In the genomic region with DNA sequence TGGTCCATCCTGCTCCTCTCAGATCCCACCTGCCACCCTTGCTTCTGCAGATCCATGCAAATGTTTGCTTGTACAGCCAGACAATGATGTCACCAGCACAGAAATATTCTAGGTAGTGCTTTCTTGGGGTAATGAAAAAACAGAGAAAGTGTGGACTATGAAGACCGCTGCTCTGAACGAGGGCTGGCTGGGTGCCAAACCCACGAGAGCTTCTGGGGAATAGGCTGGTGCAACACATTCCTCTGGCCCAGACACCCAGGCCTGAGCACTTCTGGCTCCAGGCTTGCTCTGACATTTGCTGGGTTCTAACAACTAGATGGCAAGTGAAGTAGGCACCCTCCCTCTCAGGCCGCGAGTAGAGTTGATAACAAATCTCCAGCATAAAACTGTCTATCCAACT, we compare ENCODE assay signal across 9 mouse cellular contexts. TPM values are rescaled to one million over a fixed set of nuclear protein-coding genes. Genes with fewer than 3 reads are reported as not detected.
DNase-seq lines count a peak whose midpoint lies in the region; ATAC-seq lines count a peak whose summit lies in the region.
"Had no signal": no experiment of that assay in that cellular context is flagged by ENCODE, and none has a peak within 500 bp of the region (broad histone marks: within the 10 kb centered on the region; RNA-seq: fewer than 3 reads in every experiment).

No protein-coding gene starts in this region.

- H3K27ac ChIP-seq in kidney, embryonic 14.5 days (ENCODE audit: low read depth, low read length) = no peak overlapping the region
- H3K27ac ChIP-seq: hindbrain, embryonic 15.5 days had no signal

- no peaks in the 10 kb centered on the region for H3K27me3 ChIP-seq in kidney, embryonic 14.5 days (ENCODE audit: control insufficient read depth, insufficient read depth, low read length)
- H3K27me3 ChIP-seq: hindbrain, embryonic 15.5 days had no signal

- peaks cover 48% of the 10 kb centered on the region for H3K4me1 ChIP-seq in kidney, embryonic 14.5 days (ENCODE audit: control insufficient read depth, insufficient read depth, low read length)

- H3K36me3 ChIP-seq in kidney, embryonic 14.5 days (ENCODE audit: control insufficient read depth, insufficient read depth, low read length) = no peaks in the 10 kb centered on the region
- H3K36me3 ChIP-seq: hindbrain, embryonic 15.5 days had no signal

- H3K9me3 ChIP-seq in kidney, embryonic 14.5 days (ENCODE audit: control insufficient read depth, low read length) = no peaks in the 10 kb centered on the region
- H3K9me3 ChIP-seq: hindbrain, embryonic 15.5 days had no signal

- 26% methylated on average over 5 of the region's 5 CpGs for WGBS in kidney, embryonic 14.5 days

- peak; percentile 71 for DNase-seq in kidney, adult 11 months
- peak; percentile 78 for DNase-seq in MN1 (ENCODE audit: low spot score)
- peak; percentile 48 for DNase-seq in cerebellum, adult 8-10 months
- DNase-seq in heart, adult 9 months (ENCODE audit: low spot score in 2 of 2) = peak; percentile 36 to 68
- DNase-seq in kidney, postnatal 14 days = peak; percentile 87

- H3K9ac ChIP-seq in kidney, embryonic 14.5 days (ENCODE audit: low read depth, low read length) = no peak overlapping the region
- H3K9ac ChIP-seq: hindbrain, embryonic 15.5 days had no signal

- no peak for ATAC-seq in kidney, embryonic 14.5 days (ENCODE audit: low FRiP score, low TSS enrichment)
- ATAC-seq in megakaryocyte-erythroid progenitor cell, adult 5-6 weeks (replicated peaks; ENCODE audit: low FRiP score, low TSS enrichment, poor library complexity, severe bottlenecking) = peak; percentile 30
- no peak for ATAC-seq in erythroblast, adult 5-6 weeks (replicated peaks; ENCODE audit: low FRiP score, poor library complexity, severe bottlenecking)

- H3K4me2 ChIP-seq in kidney, embryonic 14.5 days (replicated peaks; ENCODE audit: low read depth, low read length) = no peak overlapping the region
- H3K4me2 ChIP-seq: hindbrain, embryonic 15.5 days had no signal

- H3K4me3 ChIP-seq in kidney, embryonic 14.5 days (ENCODE audit: low read length) = no peak overlapping the region
- H3K4me3 ChIP-seq: hindbrain, embryonic 15.5 days had no signal

RNA-seq across cellular contexts. Expression of a gene that starts 11.6 kb away (rescaled TPM):
- 80.6 and 105 TPM in 2 replicates for polyA plus RNA-seq in kidney, embryonic 14.5 days (2014; fragmentation: Nextera tagmentation; extraction: Ambion mirVana)
- 105 and 126 TPM in 2 replicates for total RNA-seq in megakaryocyte-erythroid progenitor cell, adult 5-6 weeks (2014; fragmentation: Nextera tagmentation)
- total RNA-seq in megakaryocyte-erythroid progenitor cell, adult 5-6 weeks (2017) = 97.0 and 146 TPM in 2 replicates
- total RNA-seq in erythroblast, adult 5-6 weeks (2015; ENCODE audit: low replicate concordance) = 17.7 and 47.6 TPM in 2 replicates
- 46.4 and 57.3 TPM in 2 replicates for total RNA-seq in erythroblast, adult 5-6 weeks (2017; ENCODE audit: low replicate concordance)
